Mouse (Mus musculus) ZHBTc4 (cell line): Measurements from ENCODE around the gene Cacng3.

ENCODE experiments used
- DNase-seq: peaks from one replicate; pipeline ENCODE4 v3.0.0-alpha.2; 2011; ENCODE audit warnings: low read depth, low spot score

Gene Cacng3

DNA sequence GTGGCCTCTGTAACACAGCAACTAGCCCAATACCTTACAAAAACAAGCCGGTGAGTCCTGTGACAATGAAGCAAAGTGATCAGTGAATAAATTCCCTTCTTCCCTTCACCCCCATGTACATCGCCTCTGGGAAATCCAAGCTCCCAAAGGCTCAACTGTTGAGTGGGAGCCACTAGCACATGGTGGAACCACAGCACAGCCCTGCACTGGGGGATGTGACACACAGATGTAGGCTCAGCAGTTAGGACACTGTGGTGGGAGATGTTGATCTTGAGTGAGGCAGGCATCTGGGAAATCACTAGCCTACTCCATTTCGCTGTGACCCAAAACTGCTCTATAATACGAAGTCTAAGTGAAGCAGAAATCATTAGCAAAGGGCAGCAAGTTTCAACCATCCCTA, 48.2 kb downstream of the Cacng3 start:
- no peak for DNase-seq

DNA sequence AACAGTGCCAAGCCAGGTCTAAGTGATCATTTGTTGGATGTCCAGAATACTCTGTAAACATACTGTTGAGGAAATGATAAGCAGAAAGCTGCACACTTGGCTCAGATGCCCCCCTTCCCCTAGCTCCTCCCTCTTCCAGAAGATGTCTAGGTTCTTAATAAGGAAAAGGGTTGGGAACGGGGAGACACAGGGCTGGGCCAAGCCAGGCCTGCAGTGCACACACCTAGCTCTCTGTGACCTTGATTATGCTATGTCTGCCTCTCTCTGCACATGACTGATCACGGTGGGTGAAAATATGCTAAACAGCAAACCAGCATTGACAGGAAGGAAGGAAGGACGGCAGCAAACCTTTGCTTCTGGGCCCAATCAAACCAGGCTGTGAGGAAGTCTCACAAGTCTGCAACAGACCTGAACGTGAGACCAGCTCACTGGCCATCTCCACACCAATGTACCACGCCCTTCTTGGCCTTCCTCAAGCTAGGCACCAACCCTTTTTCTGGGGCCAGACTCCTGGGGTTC, 53.1 kb downstream of the Cacng3 start:
- no peak for DNase-seq

DNA sequence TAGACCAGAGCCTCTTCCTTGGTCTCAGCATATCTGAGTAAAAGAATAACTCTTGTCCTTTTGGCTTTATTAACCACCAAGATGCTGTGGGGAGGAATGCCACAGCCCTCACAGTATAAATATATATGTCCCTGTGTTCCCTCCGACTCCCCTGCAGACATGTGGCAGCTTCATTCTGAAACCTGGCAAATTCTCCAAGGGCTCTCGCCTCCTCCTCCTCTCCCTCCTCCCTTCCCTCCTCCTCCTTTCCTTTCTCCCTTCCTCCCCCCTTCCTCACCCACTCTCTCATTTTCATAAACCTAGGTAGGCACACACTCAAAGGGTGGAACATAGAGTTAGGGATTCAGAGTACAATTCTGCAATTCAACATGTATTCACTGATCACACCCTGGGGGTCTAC, 56.1 kb downstream of the Cacng3 start:
- DNase-seq = no peak

DNA sequence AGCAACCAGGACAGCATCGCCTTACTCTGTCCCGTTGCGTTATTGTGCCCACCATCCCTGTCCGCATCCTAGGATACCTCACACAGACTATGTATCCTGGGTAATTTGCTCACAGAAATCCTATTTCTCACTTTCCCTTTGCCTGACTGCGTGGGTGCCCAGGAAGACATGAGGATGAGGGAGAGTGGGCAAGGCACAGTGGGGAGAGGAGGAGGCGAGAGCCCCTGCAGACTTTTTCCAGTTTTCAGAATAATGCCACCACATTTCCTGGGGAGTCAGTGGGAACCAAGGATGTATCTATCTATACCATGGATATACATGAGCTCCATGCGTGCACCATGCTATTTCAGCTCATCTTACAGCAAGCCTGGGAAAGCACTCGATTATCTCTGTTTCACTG, 57.9 kb downstream of the Cacng3 start:
- no peak for DNase-seq

DNA sequence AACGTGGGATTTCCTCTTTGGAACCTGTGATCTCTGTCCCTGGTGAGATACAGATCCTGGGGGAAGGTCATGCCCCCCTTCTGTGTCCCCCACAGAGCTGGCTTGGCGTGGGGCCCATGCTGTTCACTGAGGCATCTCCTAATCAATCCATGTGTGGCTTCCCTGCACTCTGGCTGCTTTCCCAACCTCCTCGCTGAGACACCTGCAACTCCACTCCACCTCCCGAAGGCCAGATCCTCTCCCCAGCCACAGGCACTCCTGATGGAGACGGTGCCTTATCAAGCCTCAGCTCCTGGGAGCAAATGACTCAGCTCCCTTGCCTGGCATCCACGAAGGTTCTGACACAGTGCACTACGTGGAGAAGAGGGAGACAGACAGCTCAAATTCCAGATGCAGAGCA, 58.6 kb downstream of the Cacng3 start:
- no peak for DNase-seq

DNA sequence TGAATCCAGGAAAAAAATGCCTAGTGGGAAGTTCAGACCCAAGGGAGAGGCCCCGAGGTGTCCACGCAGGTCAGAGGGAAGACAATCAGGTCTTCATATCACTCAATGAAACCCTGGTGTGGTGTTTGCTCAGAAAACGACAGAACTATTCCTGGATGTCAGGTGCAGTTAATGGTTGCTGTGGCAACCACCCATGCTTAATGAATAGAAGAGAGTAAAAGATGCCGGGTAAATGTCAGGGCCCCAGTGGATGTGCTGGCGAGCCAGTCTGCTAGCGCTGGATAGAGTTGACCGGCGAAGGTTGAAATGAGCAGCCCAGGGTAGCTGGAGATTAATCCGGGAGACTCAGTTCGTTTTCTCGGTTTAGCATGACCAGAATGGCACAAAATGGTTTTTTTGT, 65.0 kb downstream of the Cacng3 start:
- no peak for DNase-seq

DNA sequence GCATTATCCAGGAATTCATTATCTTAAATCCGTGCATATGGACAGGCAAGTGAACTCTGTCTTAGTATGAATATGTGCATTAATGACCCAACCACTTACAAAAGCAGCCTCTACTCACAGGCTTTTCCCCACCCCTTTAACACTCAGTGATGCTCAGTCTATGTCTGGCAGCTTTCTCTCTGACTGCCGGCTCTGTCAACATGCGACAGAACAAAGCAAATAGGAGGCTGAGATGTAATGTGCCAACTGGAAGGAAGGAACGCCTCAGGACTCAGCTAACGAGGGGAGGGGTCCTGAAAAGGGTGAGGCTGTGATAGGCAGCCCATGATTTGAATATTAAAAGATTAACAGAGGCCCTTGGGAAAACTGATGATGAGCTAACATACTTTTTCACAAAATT, 68.2 kb downstream of the Cacng3 start:
- peak; percentile 12 for DNase-seq

DNA sequence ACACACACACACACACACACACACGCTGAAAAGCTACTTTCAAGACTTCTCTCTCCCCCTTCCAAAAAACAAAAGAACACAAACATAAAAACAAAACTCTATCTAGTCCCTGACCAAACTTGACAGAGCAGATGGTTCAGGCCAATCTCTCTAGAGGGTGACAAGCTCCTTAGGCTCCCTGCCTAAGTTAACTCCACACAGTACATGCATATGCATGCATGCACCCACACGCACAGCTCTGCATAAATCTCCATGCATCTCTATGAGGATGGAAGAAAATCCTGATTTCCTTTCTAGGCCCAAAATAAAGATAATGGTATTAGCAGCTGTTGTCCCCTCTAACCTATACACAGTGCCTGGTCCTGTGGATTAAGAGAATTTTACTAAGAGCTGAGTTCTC, 70.4 kb downstream of the Cacng3 start:
- DNase-seq = no peak

DNA sequence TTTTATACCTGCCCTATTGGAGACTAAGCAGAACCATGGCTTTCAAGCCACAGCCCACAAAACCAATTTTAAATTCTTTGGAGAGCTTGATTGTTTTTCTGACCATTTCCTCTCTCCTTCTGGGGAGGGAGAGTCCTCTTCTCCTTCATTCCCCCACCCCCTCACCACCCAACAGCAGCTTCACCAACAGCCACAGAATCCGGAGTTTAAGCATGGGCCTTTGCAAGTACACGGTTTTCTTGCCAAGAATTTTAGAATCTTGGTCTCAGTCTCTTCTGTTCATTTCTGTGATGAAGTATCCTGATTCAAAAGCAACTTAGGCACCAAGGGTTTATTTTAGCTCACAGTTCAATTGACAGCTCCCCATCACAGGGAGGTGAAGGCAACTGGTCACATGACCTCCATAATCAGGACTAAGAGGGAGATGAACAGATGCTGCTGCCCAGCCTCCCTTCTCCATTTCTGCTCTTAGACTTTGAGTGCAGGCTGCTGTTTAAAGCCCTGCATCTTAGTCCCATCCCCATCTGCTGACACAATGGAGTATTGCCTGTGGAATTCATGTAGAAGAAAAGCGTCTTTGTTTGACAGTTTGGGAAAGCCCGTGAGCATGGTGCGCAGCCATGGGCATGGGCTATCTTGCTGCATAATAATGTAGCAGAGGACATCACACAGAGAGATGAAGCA, 85.8 kb downstream of the Cacng3 start:
- DNase-seq = peak; percentile 54

DNA sequence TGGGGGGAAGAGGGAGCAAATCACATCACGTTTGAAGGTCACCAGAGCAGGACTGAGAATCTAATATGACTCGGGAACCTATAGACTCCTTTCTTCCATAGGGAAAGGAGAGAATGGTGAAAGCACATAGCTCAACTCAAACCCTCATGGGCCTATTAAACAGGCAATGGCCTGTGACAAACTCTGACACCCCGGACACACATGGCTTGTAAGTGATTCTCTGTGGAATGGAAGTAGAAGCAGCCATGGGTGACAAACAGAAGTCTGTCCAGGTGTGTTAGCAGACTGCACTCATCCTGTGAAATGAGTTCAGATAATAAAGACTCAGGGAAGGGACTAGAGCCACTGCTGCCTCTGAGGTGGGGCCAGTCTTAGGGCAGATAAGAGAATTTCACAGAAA, 88.4 kb downstream of the Cacng3 start:
- DNase-seq = no peak

DNA sequence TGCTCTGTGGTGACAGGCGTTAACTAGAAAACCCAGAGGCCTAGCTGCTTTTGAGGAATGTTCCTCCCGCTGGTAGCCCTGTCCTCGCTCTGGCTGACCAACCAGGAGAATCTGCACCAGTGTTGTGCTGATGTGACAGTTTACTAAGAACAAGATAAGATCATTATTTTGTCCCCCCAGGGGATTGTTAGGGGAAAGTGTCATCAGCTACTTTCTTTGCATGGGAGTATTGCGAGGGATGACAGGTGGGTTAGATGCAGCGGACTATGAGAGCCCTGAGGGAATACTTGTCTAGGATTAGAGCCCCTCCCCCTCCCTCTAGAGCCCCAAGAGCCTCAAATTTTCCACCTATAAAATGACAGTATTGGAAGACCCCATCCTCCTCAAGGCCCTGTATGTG, 94.2 kb downstream of the Cacng3 start:
- no peak for DNase-seq

DNA sequence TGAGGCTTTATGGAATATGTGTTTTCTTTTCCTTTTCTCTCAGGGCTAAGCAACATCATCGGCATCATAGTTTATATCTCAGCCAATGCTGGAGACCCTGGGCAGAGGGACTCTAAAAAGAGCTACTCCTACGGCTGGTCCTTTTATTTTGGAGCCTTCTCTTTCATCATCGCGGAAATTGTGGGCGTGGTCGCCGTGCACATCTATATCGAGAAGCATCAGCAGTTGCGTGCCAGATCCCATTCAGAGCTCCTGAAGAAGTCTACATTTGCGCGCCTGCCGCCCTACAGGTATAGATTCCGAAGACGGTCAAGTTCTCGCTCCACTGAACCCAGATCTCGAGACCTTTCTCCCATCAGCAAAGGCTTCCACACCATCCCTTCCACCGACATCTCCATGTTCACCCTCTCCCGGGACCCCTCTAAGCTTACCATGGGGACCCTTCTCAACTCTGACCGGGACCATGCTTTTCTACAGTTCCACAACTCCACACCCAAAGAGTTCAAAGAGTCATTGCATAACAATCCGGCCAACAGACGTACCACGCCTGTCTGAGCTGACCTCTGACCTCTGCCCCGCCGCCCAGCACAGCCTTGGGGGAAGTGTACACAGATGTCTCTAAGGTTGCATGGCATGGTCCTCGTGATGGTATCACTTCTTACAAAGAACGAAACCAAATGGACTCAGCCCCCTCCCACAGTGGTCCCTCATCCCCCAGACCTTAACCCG, 98.2 kb downstream of the Cacng3 start:
- peak; percentile 46 for DNase-seq

DNA sequence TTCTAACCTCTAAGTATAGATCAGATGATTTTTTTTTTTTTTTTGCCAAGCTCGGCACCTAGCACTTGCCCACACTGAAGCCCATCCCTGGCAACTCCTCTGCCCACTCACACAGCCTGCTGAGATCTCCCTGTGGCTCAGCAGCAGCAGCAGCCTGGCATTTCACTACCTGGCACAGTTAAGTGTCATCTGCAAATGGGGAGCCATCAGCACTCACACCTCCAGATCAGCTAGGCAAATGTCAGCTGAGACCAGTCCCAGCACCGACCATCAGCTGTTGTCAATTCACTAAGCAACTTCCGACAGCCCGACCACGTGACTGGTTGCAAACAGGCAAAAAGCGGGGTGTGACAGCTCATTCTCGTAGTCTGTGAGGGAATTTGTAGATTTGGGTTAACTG, 109.3 kb downstream of the Cacng3 start:
- peak; percentile 44 for DNase-seq

DNA sequence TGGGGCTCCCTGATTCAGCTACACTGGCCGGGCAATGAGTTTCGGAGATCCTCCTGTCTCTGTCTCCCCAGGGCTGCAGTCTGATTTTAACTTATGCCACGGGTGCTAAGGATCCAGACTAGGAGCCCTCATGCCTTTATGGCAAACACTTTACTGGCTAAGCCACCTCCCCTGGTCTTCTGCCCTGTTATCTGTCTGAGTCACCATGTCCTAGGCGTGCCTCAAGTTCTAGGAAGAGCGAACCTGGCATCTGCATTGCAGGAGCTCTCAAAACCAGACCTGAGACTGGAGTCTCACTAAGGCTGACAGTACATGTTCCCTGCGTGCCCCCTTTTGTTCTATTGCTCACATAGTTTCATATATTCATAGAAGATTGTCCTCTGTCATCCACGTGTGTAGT, 119.6 kb downstream of the Cacng3 start:
- DNase-seq = no peak

DNA sequence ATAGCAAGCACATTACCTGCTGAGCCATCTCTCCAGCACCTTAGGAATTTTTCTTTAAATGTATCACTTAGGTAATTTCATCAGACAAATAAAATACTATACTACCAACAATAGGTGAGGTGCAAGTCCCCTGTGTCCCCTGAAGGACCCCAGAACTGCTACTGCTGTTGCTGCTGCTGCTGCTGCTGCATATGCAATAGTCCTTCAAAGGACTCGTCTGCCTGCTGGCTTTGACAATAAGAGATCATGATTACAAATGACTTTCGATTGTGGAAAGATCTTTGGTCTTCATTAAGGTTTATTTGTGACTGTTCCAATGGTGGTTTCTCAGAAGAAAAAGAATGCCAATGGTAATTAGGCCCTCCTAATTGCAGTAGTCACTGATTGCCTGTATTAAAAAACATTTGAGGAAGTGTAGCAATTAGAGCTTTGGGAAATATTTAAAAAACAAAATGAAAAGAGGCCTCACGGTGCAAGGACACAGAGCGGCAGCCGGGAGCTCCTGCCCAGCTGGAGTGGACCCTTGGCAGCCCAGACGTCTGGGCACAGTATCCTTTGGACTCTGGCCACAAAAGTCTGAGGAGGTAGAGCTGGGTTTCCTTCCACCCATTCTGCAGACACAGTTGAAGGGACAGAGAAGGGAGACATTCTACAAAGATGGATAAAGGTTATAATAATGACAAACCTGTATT, 123.5 kb downstream of the Cacng3 start:
- DNase-seq = no peak

DNA sequence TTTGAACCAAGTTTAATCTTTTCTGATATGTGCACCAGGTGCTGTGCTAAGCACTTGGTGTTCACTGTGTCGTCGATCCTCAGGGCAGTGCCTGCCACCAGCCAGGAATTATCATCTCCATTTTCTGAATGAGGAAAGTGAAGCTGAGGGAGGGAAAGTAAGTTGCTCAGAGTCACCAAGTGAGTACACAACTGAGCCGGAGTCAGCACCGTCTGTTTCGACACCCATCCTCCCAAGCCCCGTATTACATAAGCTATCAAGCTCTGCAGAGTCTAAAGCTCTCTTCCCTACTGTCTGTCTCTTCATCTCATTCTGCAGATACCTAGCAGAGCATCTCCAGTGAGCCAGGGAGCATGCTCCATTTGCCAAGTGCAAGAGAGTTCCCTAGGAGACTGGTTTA, 124.8 kb downstream of the Cacng3 start:
- DNase-seq = no peak

DNA sequence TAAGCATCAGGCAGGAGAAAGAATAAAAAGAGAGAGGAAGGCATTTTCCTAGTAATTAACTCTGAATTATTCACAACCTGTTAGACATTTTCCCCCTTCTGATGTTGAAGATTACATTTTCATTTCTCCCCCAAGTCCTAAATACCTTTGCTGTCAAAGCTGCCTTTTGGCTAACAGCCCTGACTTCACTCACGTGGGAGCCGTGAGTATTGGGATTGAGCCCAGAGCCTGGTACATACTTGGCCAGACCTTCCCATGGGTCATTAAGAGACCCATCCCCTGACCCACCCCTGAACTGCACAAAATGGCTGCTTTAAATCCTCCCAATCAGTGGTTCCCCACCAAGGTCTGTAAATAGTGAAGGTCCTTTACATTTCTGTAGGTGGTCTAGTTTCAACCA, 130.5 kb downstream of the Cacng3 start:
- no peak for DNase-seq

DNA sequence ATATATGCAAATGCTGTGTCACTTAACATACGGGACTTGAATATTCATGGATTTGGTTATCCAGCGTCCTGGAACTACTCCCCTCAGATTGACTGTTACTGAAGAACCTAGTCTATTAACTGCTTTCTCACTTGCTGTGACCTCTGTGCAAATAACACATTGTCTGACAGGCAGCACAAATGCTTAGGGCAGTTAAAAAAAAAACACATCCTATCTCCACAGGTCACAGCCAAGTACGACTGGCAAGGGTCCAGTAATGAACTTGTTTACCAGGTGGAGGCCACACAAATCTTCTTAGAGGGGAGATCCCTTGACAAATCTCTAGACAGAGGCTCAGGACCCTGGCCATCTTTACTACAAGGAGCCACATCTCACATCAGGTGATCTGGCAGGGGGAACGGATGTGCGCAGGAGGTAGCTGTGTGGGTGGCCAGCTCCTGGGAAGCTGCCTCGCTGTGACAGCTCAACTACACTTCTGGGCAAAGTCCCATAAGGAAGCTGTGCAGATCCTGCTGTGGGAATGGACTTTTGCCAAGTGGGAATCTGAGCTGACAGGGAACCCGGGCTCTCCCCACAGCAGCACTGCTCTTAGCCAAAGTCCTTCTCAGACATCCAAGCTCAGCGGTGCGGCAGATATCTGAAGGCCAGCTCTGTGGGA, 133.7 kb downstream of the Cacng3 start:
- DNase-seq = no peak

DNA sequence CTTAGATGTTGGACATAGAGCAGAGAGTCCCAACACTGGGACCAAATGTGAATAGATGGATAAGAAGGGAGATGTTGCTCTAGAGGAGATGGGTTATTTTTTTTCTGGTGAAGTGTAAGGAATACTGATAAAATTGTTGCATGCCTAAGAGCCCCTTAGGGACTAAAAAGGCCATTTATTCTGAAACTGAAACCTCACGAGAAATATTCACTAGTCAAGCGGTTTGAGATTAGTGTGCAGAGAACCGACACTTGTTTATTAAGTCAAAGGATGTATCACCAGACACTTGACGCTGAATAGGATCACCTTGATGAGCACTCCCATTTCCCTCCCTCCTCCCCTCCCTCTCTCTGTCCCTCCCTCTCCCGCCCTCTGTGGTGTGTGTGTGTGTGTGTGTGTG, 136.2 kb downstream of the Cacng3 start:
- no peak for DNase-seq

DNA sequence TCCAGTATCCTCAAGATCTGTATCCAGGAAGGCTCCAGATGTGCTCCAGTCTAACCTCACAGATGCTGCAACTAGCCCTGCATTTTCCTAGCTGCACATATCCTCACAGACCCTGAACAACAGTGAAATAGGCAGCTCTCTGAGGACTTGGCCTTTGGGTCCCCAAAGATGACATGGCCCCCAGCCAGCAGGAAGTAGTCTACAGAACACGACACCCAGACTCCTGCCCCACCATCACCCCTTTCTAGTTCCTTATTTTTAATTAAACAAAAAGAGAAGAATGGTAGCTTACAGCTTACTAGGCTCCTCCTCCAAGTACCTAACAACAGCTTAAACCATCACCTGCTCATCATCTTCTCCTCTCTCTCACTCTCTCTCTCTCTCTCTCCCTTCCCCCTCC, 143.4 kb downstream of the Cacng3 start:
- DNase-seq = no peak

DNA sequence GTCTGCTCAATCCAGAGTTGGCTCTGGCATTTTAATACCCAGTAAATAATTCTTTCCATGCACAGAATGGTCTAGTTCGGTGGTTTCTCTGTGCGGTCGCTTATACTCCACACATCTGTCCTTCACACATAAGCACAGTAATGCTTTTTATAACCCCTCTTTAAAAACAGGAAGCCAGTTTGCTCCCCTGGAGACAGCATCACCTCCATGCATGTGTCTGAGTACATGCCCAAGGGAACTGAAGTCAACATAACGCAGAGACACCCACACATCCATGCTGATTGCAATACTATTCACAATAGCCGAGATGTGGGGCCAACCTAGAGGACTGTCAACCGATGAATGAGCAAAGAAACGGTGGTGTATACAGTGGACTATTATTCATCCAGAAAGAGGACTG, 147.3 kb downstream of the Cacng3 start:
- no peak for DNase-seq
